Mouse (Mus musculus) heart, adult 2 months (tissue): ENCODE data around the gene Veph1. TPM values are rescaled to one million over a fixed set of nuclear protein-coding genes. Genes with fewer than 3 reads are reported as not detected.

Experiments used
- DNase-seq, 2 experiments: peaks; one replicate each; pipeline ENCODE4 v3.0.0; 2021
- H3K27ac ChIP-seq: fragments of 200-600 bp; 2 replicates; pipeline ENCODE4 v1.8.1; 2022
- H3K27me3 ChIP-seq: fragments of 200-500 bp; 2 replicates; pipeline ENCODE4 v1.6.1; 2012; ENCODE audit warnings: mild to moderate bottlenecking, low read length, inconsistent platforms, mixed read lengths; ENCODE audit not compliant: control insufficient read depth, insufficient read depth
- H3K36me3 ChIP-seq: fragments of 200-500 bp; 2 replicates; pipeline ENCODE4 v1.6.1; 2012; ENCODE audit warnings: low read length, inconsistent platforms; ENCODE audit not compliant: control insufficient read depth, insufficient read depth
- H3K4me1 ChIP-seq: fragments of 200-500 bp; 2 replicates; pipeline ENCODE4 v1.6.1; 2011; ENCODE audit warnings: low read length; ENCODE audit not compliant: control insufficient read depth, insufficient read depth
- H3K4me3 ChIP-seq: fragments of 200-600 bp; 2 replicates; pipeline ENCODE4 v1.8.1; 2022
- H3K79me2 ChIP-seq: fragments of 200-500 bp; replicated peaks from 2 replicates; pipeline ENCODE4 v1.6.1; 2012; ENCODE audit warnings: mild to moderate bottlenecking, inconsistent platforms, low read length, moderate library complexity, mixed read lengths; ENCODE audit not compliant: control insufficient read depth, insufficient read depth
- H3K9ac ChIP-seq: fragments of 200-500 bp; 2 replicates; pipeline ENCODE4 v1.6.1; 2012; ENCODE audit warnings: low read depth, mild to moderate bottlenecking, control low read depth, inconsistent platforms, low read length, mixed read lengths
- CTCF ChIP-seq: fragments of 200-600 bp; IDR thresholded peaks from 2 replicates; pipeline ENCODE4 v1.8.1; 2022; ENCODE audit warnings: antibody characterized with exemption, mild to moderate bottlenecking, moderate library complexity
- EP300 ChIP-seq: fragments of 200-500 bp; IDR thresholded peaks from 2 replicates; pipeline ENCODE4 v1.6.1; 2011; ENCODE audit warnings: low read depth, low read length, control low read depth; ENCODE audit not compliant: insufficient read depth
- POLR2A ChIP-seq: fragments of 200-500 bp; IDR thresholded peaks from 2 replicates; pipeline ENCODE4 v1.6.1; 2011; ENCODE audit warnings: mild to moderate bottlenecking, low read depth, low read length, control low read depth; ENCODE audit not compliant: insufficient read depth
- WGBS: fragments of 180-500 bp; shearing (Covaris S2); methylation state at CpG from one replicate; pipeline ENCODE4 v1.1.7; 2018; 5-methylcytosine and 5-hydroxymethylcytosine counted together
- intact Hi-C: fragments of 180-260 bp; cut with DNase I; formaldehyde crosslinking; loops from one replicate; pipeline ENCODE4 v1.15.1; 2025
- polyA plus RNA-seq: library from polyadenylated mRNA; depleted of rRNA; stranded (reverse); fragments of >200 nt; gene quantifications from 2 replicates; pipeline ENCODE4 v1.2.3, GENCODE M21; 2012
- total RNA-seq, 2 experiments: library from RNA; stranded (reverse); gene quantifications; 2 replicates each; pipeline ENCODE4 v1.2.3; 2021

Gene Veph1
- total and polyA plus RNA-seq, 3 experiments = 0.04 TPM; not detected in 2

- no peak for DNase-seq
- Histone ChIP-seq H3K36me3 (no peaks in the 10 kb centered on the region), H3K4me3 (no peak overlapping the region), H3K79me2 (no peaks in the 10 kb centered on the region), H3K9ac (no peak overlapping the region), H3K27me3 (no peaks in the 10 kb centered on the region), H3K4me1 (no peaks in the 10 kb centered on the region), H3K27ac (no peak overlapping the region)
- WGBS = 62% methylated on average over 5 of the region's 5 CpGs
- intact Hi-C loops = no loop called here
- TF ChIP-seq CTCF = no peak
- TF ChIP-seq POLR2A = no peak
- no peak for TF ChIP-seq EP300
Measured at GRCm38 (mm10) chr3:66172907-66173306, 123.7 kb downstream of the Veph1 start.

- H3K9ac ChIP-seq = no peak overlapping the region
- no peak for DNase-seq
- H3K4me3 ChIP-seq = no peak overlapping the region
- WGBS = 74% methylated on average over 3 of the region's 3 CpGs
- no peaks in the 10 kb centered on the region for H3K4me1 ChIP-seq
- no peaks in the 10 kb centered on the region for H3K27me3 ChIP-seq
- TF ChIP-seq CTCF (no peak), EP300 (no peak), POLR2A (no peak)
- intact Hi-C loops = no loop called here
- H3K27ac ChIP-seq = no peak overlapping the region
- H3K79me2 ChIP-seq = no peaks in the 10 kb centered on the region
- no peaks in the 10 kb centered on the region for H3K36me3 ChIP-seq
Measured at GRCm38 (mm10) chr3:66169873-66170538, 126.6 kb downstream of the Veph1 start.

DNA sequence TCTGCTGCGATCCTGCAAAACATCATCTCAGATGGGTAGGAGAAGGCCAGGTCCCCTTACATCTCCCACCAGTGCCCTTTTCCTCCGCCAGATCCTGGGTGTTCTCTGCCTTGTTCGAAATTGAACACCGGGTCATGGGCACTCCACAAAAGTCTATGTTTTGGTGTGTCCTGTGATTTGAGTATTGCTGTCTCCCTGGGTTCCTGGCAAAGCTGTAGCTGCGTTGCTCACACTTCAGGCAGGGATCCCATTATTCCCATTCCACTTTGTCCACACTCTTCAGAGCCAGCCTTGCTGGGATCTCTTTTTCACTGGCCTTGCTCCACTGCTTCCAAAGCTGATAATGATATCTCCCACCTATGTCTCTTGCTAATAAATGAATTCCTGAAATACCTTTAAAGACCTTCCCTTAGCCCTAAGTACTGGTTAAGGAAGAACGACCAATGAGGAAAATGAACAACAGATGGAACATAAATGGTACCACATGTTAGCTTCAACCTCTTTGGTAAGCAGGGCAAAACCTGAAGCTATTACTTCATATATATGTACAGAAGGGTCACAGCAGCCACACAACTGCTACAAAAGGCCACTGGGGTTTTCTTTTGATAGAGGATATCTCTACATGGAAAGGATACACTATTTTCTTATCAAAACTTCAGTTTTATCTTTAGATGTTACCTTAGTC is 129.9 kb downstream of the Veph1 start:
- Histone ChIP-seq H3K36me3 (no peaks in the 10 kb centered on the region), H3K9ac (no peak overlapping the region), H3K27me3 (no peaks in the 10 kb centered on the region), H3K79me2 (no peaks in the 10 kb centered on the region), H3K27ac (no peak overlapping the region), H3K4me1 (no peaks in the 10 kb centered on the region), H3K4me3 (no peak overlapping the region)
- TF ChIP-seq POLR2A = no peak
- TF ChIP-seq CTCF = no peak
- TF ChIP-seq EP300 = no peak
- WGBS = 70% methylated on average over 6 of the region's 6 CpGs
- intact Hi-C loops = no loop called here
- no peak for DNase-seq

GRCm38 (mm10) chr3:66165026-66165425 is 131.6 kb downstream of the Veph1 start:
- no peaks in the 10 kb centered on the region for H3K36me3 ChIP-seq
- H3K4me3 ChIP-seq = no peak overlapping the region
- TF ChIP-seq CTCF (no peak), POLR2A (no peak), EP300 (no peak)
- no peak overlapping the region for H3K9ac ChIP-seq
- WGBS = 63% methylated on average over 5 of the region's 5 CpGs
- no peaks in the 10 kb centered on the region for H3K4me1 ChIP-seq
- no peaks in the 10 kb centered on the region for H3K79me2 ChIP-seq
- no peaks in the 10 kb centered on the region for H3K27me3 ChIP-seq
- no peak overlapping the region for H3K27ac ChIP-seq
- intact Hi-C loops = no loop called here
- DNase-seq = no peak

GRCm38 (mm10) chr3:66164585-66164984 is 132.1 kb downstream of the Veph1 start:
- WGBS = 69% methylated on average over 3 of the region's 3 CpGs
- H3K27ac ChIP-seq = no peak overlapping the region

GRCm38 (mm10) chr3:66162612-66163011 is 134.0 kb downstream of the Veph1 start:
- no peak for TF ChIP-seq POLR2A
- no peak for TF ChIP-seq CTCF
- no peak for TF ChIP-seq EP300

More at GRCm38 (mm10) chr3:66164585-66164984, 132.1 kb downstream of the Veph1 start:
- Histone ChIP-seq H3K36me3 (no peaks in the 10 kb centered on the region), H3K27me3 (no peaks in the 10 kb centered on the region), H3K4me1 (no peaks in the 10 kb centered on the region), H3K4me3 (no peak overlapping the region), H3K9ac (no peak overlapping the region), H3K79me2 (no peaks in the 10 kb centered on the region)
- TF ChIP-seq POLR2A (no peak), EP300 (no peak), CTCF (no peak)
- intact Hi-C loops = no loop called here
- DNase-seq = no peak

More at GRCm38 (mm10) chr3:66162612-66163011, 134.0 kb downstream of the Veph1 start:
- Histone ChIP-seq H3K27me3 (no peaks in the 10 kb centered on the region), H3K9ac (no peak overlapping the region), H3K36me3 (no peaks in the 10 kb centered on the region), H3K79me2 (no peaks in the 10 kb centered on the region), H3K4me3 (no peak overlapping the region), H3K27ac (no peak overlapping the region), H3K4me1 (no peaks in the 10 kb centered on the region)
- 71% methylated on average over 6 of the region's 6 CpGs for WGBS
- intact Hi-C loops = no loop called here
- DNase-seq = no peak
